Mouse (Mus musculus) right cerebral cortex, postnatal 10 days (tissue): ENCODE measurements around the gene Nck2.
"Not testable (repeated sequence)": the region's sequence is repeated elsewhere in the genome, so short reads cannot be mapped to it uniquely, and the experiment has no call there.

Source experiments
- DNase-seq, 2 experiments: peaks; one replicate each; pipeline ENCODE4 v3.0.0; 2021; ENCODE audit warnings: low spot score in 2 of 2

Nck2 gene

GRCm38 (mm10) chr1:43501920-43502791 lies 57.8 kb downstream of the Nck2 start:
- DNase-seq: peak; percentile 35 to 54

- no peak for DNase-seq
Observed at GRCm38 (mm10) chr1:43502792-43503146, 58.4 kb downstream of the Nck2 start.

- no peak for DNase-seq
Observed at GRCm38 (mm10) chr1:43503261-43503660, 58.9 kb downstream of the Nck2 start.

- no peak for DNase-seq
Observed at GRCm38 (mm10) chr1:43503676-43504075, 59.3 kb downstream of the Nck2 start.

- peak; percentile 46 to 51 for DNase-seq
Observed at GRCm38 (mm10) chr1:43504235-43504634, 59.9 kb downstream of the Nck2 start.

GRCm38 (mm10) chr1:43506638-43507037 lies 62.3 kb downstream of the Nck2 start:
- DNase-seq: no peak

- no peak for DNase-seq
Observed at GRCm38 (mm10) chr1:43507809-43508208, 63.4 kb downstream of the Nck2 start.

GRCm38 (mm10) chr1:43511256-43511655 lies 66.9 kb downstream of the Nck2 start:
- no peak for DNase-seq

- no peak for DNase-seq
Observed at GRCm38 (mm10) chr1:43511667-43512066, 67.3 kb downstream of the Nck2 start.

GRCm38 (mm10) chr1:43517405-43517804 lies 73.0 kb downstream of the Nck2 start:
- DNase-seq: no peak

GRCm38 (mm10) chr1:43520216-43520988 lies 76.0 kb downstream of the Nck2 start:
- no peak for DNase-seq

GRCm38 (mm10) chr1:43520989-43521371 lies 76.6 kb downstream of the Nck2 start:
- no peak for DNase-seq

GRCm38 (mm10) chr1:43521512-43521911 lies 77.1 kb downstream of the Nck2 start:
- DNase-seq: no peak

GRCm38 (mm10) chr1:43521950-43522349 lies 77.6 kb downstream of the Nck2 start:
- DNase-seq: no peak

- DNase-seq: no peak
Observed at GRCm38 (mm10) chr1:43522976-43523375, 78.6 kb downstream of the Nck2 start.

GRCm38 (mm10) chr1:43524332-43524731 lies 80.0 kb downstream of the Nck2 start:
- no peak for DNase-seq

GRCm38 (mm10) chr1:43528275-43528674 lies 83.9 kb downstream of the Nck2 start:
- DNase-seq: no peak

GRCm38 (mm10) chr1:43529086-43529485 lies 84.7 kb downstream of the Nck2 start:
- no peak for DNase-seq

GRCm38 (mm10) chr1:43530295-43531020 lies 86.1 kb downstream of the Nck2 start:
- DNase-seq: no peak

- DNase-seq: peak; percentile 39 to 68
Observed at GRCm38 (mm10) chr1:43531307-43531706, 86.9 kb downstream of the Nck2 start.

GRCm38 (mm10) chr1:43532279-43532678 lies 87.9 kb downstream of the Nck2 start:
- no peak for DNase-seq

- DNase-seq: not testable (repeated sequence)
Observed at GRCm38 (mm10) chr1:43533497-43533896, 89.1 kb downstream of the Nck2 start.
